Mouse (Mus musculus): ENCODE results near the gene Pbld2.

- TF ChIP-seq GATA1 (IDR thresholded peaks at IDR 0.05; ENCODE audit: low read length), result no peak
- no peak for TF ChIP-seq TAL1 (IDR thresholded peaks at IDR 0.05; ENCODE audit: low read length)
Measured at GRCm38 (mm10) chr10:63053007-63053406, 28.9 kb downstream of the Pbld2 start.

Measured in erythroblast, embryonic 14.5 days (primary cell).